13 mouse cellular contexts compared by ENCODE assay signal in the genomic region with DNA sequence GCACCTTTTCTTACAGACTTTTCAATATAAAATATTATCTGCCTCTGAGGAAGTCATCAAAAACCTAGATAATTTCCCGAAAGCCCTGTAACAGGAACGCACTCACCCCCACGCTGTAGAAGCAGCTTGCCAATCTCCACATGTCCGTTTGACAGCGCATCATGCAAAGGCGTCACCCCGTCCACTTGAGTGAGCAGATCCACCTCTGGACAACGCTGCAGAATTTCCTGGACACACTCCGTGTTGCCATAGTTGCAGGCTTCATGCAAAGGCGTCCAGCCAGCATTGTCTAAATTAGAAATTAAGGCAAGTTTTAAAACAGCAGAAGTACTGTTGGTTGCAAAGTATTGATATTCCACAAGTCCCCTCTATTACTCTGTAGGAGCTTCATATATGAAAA.
DNase-seq lines count a peak whose midpoint lies in the region; ATAC-seq lines count a peak whose summit lies in the region.
"Had no signal": no experiment of that assay in that cellular context is flagged by ENCODE, and none has a peak within 500 bp of the region (broad histone marks: within the 10 kb centered on the region; RNA-seq: fewer than 3 reads in every experiment).

No protein-coding gene starts in this region.

- H3K4me3 ChIP-seq in forebrain, embryonic 11.5 days (ENCODE audit: low read depth, low read length), result no peak overlapping the region
- H3K4me3 ChIP-seq in forebrain, embryonic 10.5 days, result no peak overlapping the region
- H3K4me3 ChIP-seq in heart, embryonic 10.5 days, result no peak overlapping the region
- no peak overlapping the region for H3K4me3 ChIP-seq in heart, embryonic 12.5 days

- 80% methylated on average over 10 of the region's 10 CpGs for WGBS in forebrain, embryonic 11.5 days
- WGBS in forebrain, embryonic 10.5 days, result 87% methylated on average over 10 of the region's 10 CpGs
- 85% methylated on average over 10 of the region's 10 CpGs for WGBS in heart, embryonic 10.5 days
- 74% methylated on average over 10 of the region's 10 CpGs for WGBS in heart, embryonic 12.5 days

- no peaks in the 10 kb centered on the region for H3K27me3 ChIP-seq in forebrain, embryonic 11.5 days (ENCODE audit: control insufficient read depth, insufficient read depth, low read length)
- H3K27me3 ChIP-seq in forebrain, embryonic 10.5 days (ENCODE audit: poor library complexity, severe bottlenecking), result no peaks in the 10 kb centered on the region
- H3K27me3 ChIP-seq in heart, embryonic 10.5 days (ENCODE audit: insufficient read depth, poor library complexity, severe bottlenecking), result no peaks in the 10 kb centered on the region
- H3K27me3 ChIP-seq in heart, embryonic 12.5 days (replicated peaks), result no peaks in the 10 kb centered on the region

- no peak overlapping the region for H3K4me2 ChIP-seq in forebrain, embryonic 11.5 days (ENCODE audit: low read depth, low read length, severe bottlenecking)
- H3K4me2 ChIP-seq in heart, embryonic 12.5 days, result no peak overlapping the region
- H3K4me2 ChIP-seq: liver, embryonic 11.5 days had no signal

- no peaks in the 10 kb centered on the region for H3K36me3 ChIP-seq in forebrain, embryonic 11.5 days (ENCODE audit: control insufficient read depth, insufficient read depth, low read length)
- H3K36me3 ChIP-seq in forebrain, embryonic 10.5 days (replicated peaks), result peaks cover 38% of the 10 kb centered on the region
- peaks cover 11% of the 10 kb centered on the region; the same call in 1 of the 2 replicates for H3K36me3 ChIP-seq in heart, embryonic 10.5 days
- 0 out of 2 replicates have a peak, but pooled peaks cover 4% of the 10 kb centered on the region for H3K36me3 ChIP-seq in heart, embryonic 12.5 days

- no peaks in the 10 kb centered on the region for H3K9me3 ChIP-seq in forebrain, embryonic 11.5 days (ENCODE audit: control insufficient read depth, low read length)
- H3K9me3 ChIP-seq in forebrain, embryonic 10.5 days, result no peaks in the 10 kb centered on the region
- no peaks in the 10 kb centered on the region for H3K9me3 ChIP-seq in heart, embryonic 10.5 days
- no peaks in the 10 kb centered on the region for H3K9me3 ChIP-seq in heart, embryonic 12.5 days (replicated peaks)

- H3K9ac ChIP-seq in forebrain, embryonic 11.5 days (ENCODE audit: low read length), result no peak overlapping the region
- H3K9ac ChIP-seq in heart, embryonic 12.5 days, result no peak overlapping the region

- H3K4me1 ChIP-seq in forebrain, embryonic 11.5 days (replicated peaks; ENCODE audit: control insufficient read depth, insufficient read depth, low read length), result 0 out of 2 replicates have a peak, but pooled peaks cover 2% of the 10 kb centered on the region
- peaks cover 2% of the 10 kb centered on the region; the same call in 1 of the 2 replicates for H3K4me1 ChIP-seq in forebrain, embryonic 10.5 days
- H3K4me1 ChIP-seq in heart, embryonic 10.5 days, result no peaks in the 10 kb centered on the region
- no peaks in the 10 kb centered on the region for H3K4me1 ChIP-seq in heart, embryonic 12.5 days (replicated peaks)

- DNase-seq in forebrain, embryonic 11.5 days (ENCODE audit: low spot score), result peak; percentile 53
- DNase-seq in forebrain, embryonic 10.5 days (ENCODE audit: extremely low spot score, low spot score), result no peak
- peak; percentile 46 to 59 for DNase-seq in right cerebral cortex, postnatal 10 days (ENCODE audit: low spot score in 2 of 2)
- no peak for DNase-seq in right cerebral cortex, postnatal 36 days (ENCODE audit: low spot score in 2 of 2)
- DNase-seq in layer of hippocampus, postnatal 10 days (ENCODE audit: low spot score in 2 of 2), result peak; percentile 19 to 35
- no peak for DNase-seq in adrenal gland, adult 18-20 months (ENCODE audit: low spot score in 2 of 2)
- DNase-seq in heart, embryonic 10.5 days (ENCODE audit: low spot score), result no peak
- DNase-seq: gastrocnemius, postnatal 10 days; kidney, adult 18-20 months; lung, postnatal 4 days; thymus, adult 18-20 months had no signal

- ATAC-seq in forebrain, embryonic 11.5 days (replicated peaks; ENCODE audit: low FRiP score), result peak; percentile 71
- no peak for ATAC-seq in heart, embryonic 12.5 days (ENCODE audit: insufficient number of reproducible peaks, low FRiP score)

- H3K27ac ChIP-seq in forebrain, embryonic 11.5 days (ENCODE audit: low read depth, low read length), result no peak overlapping the region
- H3K27ac ChIP-seq in forebrain, embryonic 10.5 days, result no peak overlapping the region
- no peak overlapping the region for H3K27ac ChIP-seq in heart, embryonic 10.5 days
- H3K27ac ChIP-seq in heart, embryonic 12.5 days (ENCODE audit: poor library complexity, severe bottlenecking), result no peak overlapping the region

Comparison
In these comparisons a context has a peak if more than half of its experiments do, and no peak if none do; other contexts are left out.
1. DNase-seq: peak in forebrain, embryonic 11.5 days (single experiment), right cerebral cortex, postnatal 10 days (2 of 2) and layer of hippocampus, postnatal 10 days (2 of 2); none in forebrain, embryonic 10.5 days (single experiment), right cerebral cortex, postnatal 36 days (0 of 2), adrenal gland, adult 18-20 months (0 of 2) and heart, embryonic 10.5 days (single experiment).